8 mouse cellular contexts compared by ENCODE assay signal in genomic region chr19:45161093-45161492, GRCm38 (mm10). TPM values are rescaled to one million over a fixed set of nuclear protein-coding genes. Genes with fewer than 3 reads are reported as not detected.
DNase-seq lines count a peak whose midpoint lies in the region; ATAC-seq lines count a peak whose summit lies in the region.

No protein-coding gene starts in this region.

- DNase-seq in right cerebral cortex, adult 18-20 months: peak; percentile 61
- DNase-seq in right cerebral cortex, postnatal 25 days: no peak
- DNase-seq in adrenal gland, postnatal 4 days (ENCODE audit: low spot score in 2 of 2): peak; percentile 28 to 48
- DNase-seq in embryonic facial prominence, embryonic 14.5 days (ENCODE audit: low spot score): peak; percentile 74
- peak; percentile 18 for DNase-seq in heart, postnatal 25 days (ENCODE audit: low spot score)
- peak; percentile 72 for DNase-seq in left cerebral cortex, postnatal 4 days
- DNase-seq in naive thymus-derived CD4-positive, alpha-beta T cell, adult 2 months (ENCODE audit: low read depth): peak; percentile 67
- DNase-seq in thymus, postnatal 36 days: peak; percentile 41

- peaks cover 98% of the 10 kb centered on the region for H3K27me3 ChIP-seq in embryonic facial prominence, embryonic 14.5 days (replicated peaks; ENCODE audit: control insufficient read depth, insufficient read depth, low read length)

- H3K27ac ChIP-seq in embryonic facial prominence, embryonic 14.5 days (replicated peaks; ENCODE audit: low read depth, low read length): no peak overlapping the region

- no peak; the same call in 1 of the 2 replicates for ATAC-seq in embryonic facial prominence, embryonic 14.5 days (ENCODE audit: low read depth)

- WGBS in embryonic facial prominence, embryonic 14.5 days: under 1% methylated on average over 12 of the region's 12 CpGs

- H3K4me3 ChIP-seq in embryonic facial prominence, embryonic 14.5 days (ENCODE audit: low read depth, low read length): no peak overlapping the region

- no peaks in the 10 kb centered on the region for H3K36me3 ChIP-seq in embryonic facial prominence, embryonic 14.5 days (ENCODE audit: control insufficient read depth, insufficient read depth, low read length)

- peak overlapping the region; percentile 7 for H3K4me2 ChIP-seq in embryonic facial prominence, embryonic 14.5 days (ENCODE audit: low read depth, low read length)

- no peaks in the 10 kb centered on the region for H3K4me1 ChIP-seq in embryonic facial prominence, embryonic 14.5 days (ENCODE audit: control insufficient read depth, insufficient read depth, low read length)

- no peaks in the 10 kb centered on the region for H3K9me3 ChIP-seq in embryonic facial prominence, embryonic 14.5 days (ENCODE audit: control insufficient read depth, low read length)

- H3K9ac ChIP-seq in embryonic facial prominence, embryonic 14.5 days (ENCODE audit: low read depth, low read length): no peak overlapping the region

- intact Hi-C loops in heart, postnatal 25 days (cut with DNase I): loop anchor here (1.0 kb wide), 1 partner anchor 44 kb away; no protein-coding TSS in a partner anchor
- intact Hi-C loops in left cerebral cortex, postnatal 4 days (cut with DNase I): no loop called here

RNA-seq across cellular contexts. Expression of gene Tlx1, which starts 10.6 kb away (rescaled TPM):
- total RNA-seq in adrenal gland, postnatal 4 days (2021): not detected
- polyA plus RNA-seq in embryonic facial prominence, embryonic 14.5 days (2014; fragmentation: Nextera tagmentation; extraction: Ambion mirVana): 1.7 and 1.9 TPM in 2 replicates
- total RNA-seq in heart, postnatal 25 days (2021): not detected
- total RNA-seq in left cerebral cortex, postnatal 4 days (2021): not detected
